Mouse (Mus musculus) liver (tissue): ENCODE measurements at regions not wholly inside any gene's neighbourhood (a gene's known extent, or its start where the extent isn't known, plus 50 kb on each side); places are given as distances from the start of the nearest gene placed in this dataset.

Experiments
- DNase-seq: peaks from one replicate; pipeline ENCODE4 v3.0.0-alpha.2; 2020; ENCODE audit warnings: mixed read lengths

GRCm38 (mm10) chr12:17481687-17482086 is 62.9 kb upstream of the Odc1 start:
- no peak for DNase-seq

- DNase-seq = no peak
Observed at GRCm38 (mm10) chr12:17482196-17482595, 62.4 kb upstream of the Odc1 start.

- peak; percentile 39 for DNase-seq
Observed at GRCm38 (mm10) chr12:17484448-17484847, 60.1 kb upstream of the Odc1 start.

- no peak for DNase-seq
Observed at GRCm38 (mm10) chr12:17486062-17486770, 58.4 kb upstream of the Odc1 start.

GRCm38 (mm10) chr12:17487336-17487735 is 57.3 kb upstream of the Odc1 start:
- no peak for DNase-seq

- no peak for DNase-seq
Observed at GRCm38 (mm10) chr12:17488203-17488602, 56.4 kb upstream of the Odc1 start.

GRCm38 (mm10) chr12:17489971-17490370 is 54.6 kb upstream of the Odc1 start:
- DNase-seq = no peak

GRCm38 (mm10) chr12:17492574-17492973 is 52.0 kb upstream of the Odc1 start:
- no peak for DNase-seq

GRCm38 (mm10) chr12:17493053-17493452 is 51.5 kb upstream of the Odc1 start:
- DNase-seq = no peak

- DNase-seq = no peak
Observed at GRCm38 (mm10) chr12:17493810-17494209, 50.8 kb upstream of the Odc1 start.
